In genomic region chr1:189917126-189917500, GRCm38 (mm10) we compare ENCODE assay signal across 23 mouse cellular contexts. TPM values are rescaled to one million over a fixed set of nuclear protein-coding genes. Genes with fewer than 3 reads are reported as not detected.
A peak's percentile ranks its signal among the peaks of the same experiment; 100 is the strongest.
DNase-seq lines count a peak whose midpoint lies in the region; ATAC-seq and TF ChIP-seq lines count a peak whose summit lies in the region.
"Had no signal": no experiment of that assay in that cellular context is flagged by ENCODE, and none has a peak within 500 bp of the region (broad histone marks: within the 10 kb centered on the region; RNA-seq: fewer than 3 reads in every experiment).

No protein-coding gene starts in this region.

- 40% methylated on average over 4 of the region's 4 CpGs for WGBS in heart, embryonic 12.5 days
- 52% methylated on average over 4 of the region's 4 CpGs for whole genome bisulfite sequencing in hindbrain, embryonic 10.5 days
- WGBS in hindbrain, embryonic 14.5 days: 46% methylated on average over 4 of the region's 4 CpGs
- WGBS in olfactory bulb, adult 2 months: 63% methylated on average over 4 of the region's 4 CpGs
- WGBS in neural tube, embryonic 15.5 days: 41% methylated on average over 4 of the region's 4 CpGs

- no peak overlapping the region for H3K4me3 ChIP-seq in heart, embryonic 12.5 days
- no peak overlapping the region for H3K4me3 ChIP-seq in hindbrain, embryonic 10.5 days
- H3K4me3 ChIP-seq in hindbrain, embryonic 14.5 days (replicated peaks; ENCODE audit: low read length): no peak overlapping the region
- no peak overlapping the region for H3K4me3 ChIP-seq in olfactory bulb, adult 2 months (ENCODE audit: insufficient read depth, low read depth, low read length)
- no peak overlapping the region for H3K4me3 ChIP-seq in neural tube, embryonic 15.5 days (replicated peaks)
- H3K4me3 ChIP-seq: embryonic facial prominence, embryonic 12.5 days; hindbrain, embryonic 13.5 days; liver, embryonic 15.5 days; lung, embryonic 15.5 days; myocyte; stomach, embryonic 15.5 days had no signal

- no peak overlapping the region for H3K9ac ChIP-seq in heart, embryonic 12.5 days
- H3K9ac ChIP-seq in hindbrain, embryonic 14.5 days: no peak overlapping the region
- no peak overlapping the region for H3K9ac ChIP-seq in neural tube, embryonic 15.5 days (replicated peaks)
- H3K9ac ChIP-seq: embryonic facial prominence, embryonic 12.5 days; hindbrain, embryonic 13.5 days; liver, embryonic 15.5 days; lung, embryonic 15.5 days; stomach, embryonic 15.5 days had no signal

- DNase-seq in heart, adult 18-20 months: no peak
- DNase-seq in hindbrain, embryonic 10.5 days (ENCODE audit: low spot score): no peak
- DNase-seq in hindbrain, embryonic 14.5 days (ENCODE audit: low spot score): no peak
- peak; percentile 59 for DNase-seq in ES-CJ7 (ENCODE audit: low read depth, low spot score)
- DNase-seq: adrenal gland, adult 8-10 months; cerebellum, adult 11-12 months; cerebellum, postnatal 10 days; kidney, adult 18-20 months; kidney, postnatal 4 days; thymus, postnatal 25 days had no signal

- H3K9me3 ChIP-seq in heart, embryonic 12.5 days (replicated peaks): no peaks in the 10 kb centered on the region
- no peaks in the 10 kb centered on the region for H3K9me3 ChIP-seq in hindbrain, embryonic 10.5 days
- H3K9me3 ChIP-seq in hindbrain, embryonic 14.5 days (ENCODE audit: control insufficient read depth, low read length): no peaks in the 10 kb centered on the region
- no peaks in the 10 kb centered on the region for H3K9me3 ChIP-seq in neural tube, embryonic 15.5 days (replicated peaks)
- H3K9me3 ChIP-seq: embryonic facial prominence, embryonic 12.5 days; hindbrain, embryonic 13.5 days; liver, embryonic 15.5 days; lung, embryonic 15.5 days; stomach, embryonic 15.5 days had no signal

- peak overlapping the region; percentile 56; the same call in 1 of the 2 replicates for H3K27ac ChIP-seq in heart, embryonic 12.5 days (ENCODE audit: poor library complexity, severe bottlenecking)
- H3K27ac ChIP-seq in hindbrain, embryonic 10.5 days: peak overlapping the region; percentile 77
- H3K27ac ChIP-seq in hindbrain, embryonic 14.5 days: no peak overlapping the region
- H3K27ac ChIP-seq in olfactory bulb, adult 2 months (ENCODE audit: insufficient read depth, low read depth, low read length): 0 out of 2 replicates have a peak overlapping the region, but pooled peaks have one; percentile 2
- H3K27ac ChIP-seq in neural tube, embryonic 15.5 days (replicated peaks): no peak overlapping the region
- H3K27ac ChIP-seq: embryonic facial prominence, embryonic 12.5 days; hindbrain, embryonic 13.5 days; liver, embryonic 15.5 days; lung, embryonic 15.5 days; stomach, embryonic 15.5 days had no signal

- H3K4me1 ChIP-seq in heart, embryonic 12.5 days (replicated peaks): peaks cover 74% of the 10 kb centered on the region
- H3K4me1 ChIP-seq in hindbrain, embryonic 10.5 days (replicated peaks): peaks cover 69% of the 10 kb centered on the region
- H3K4me1 ChIP-seq in hindbrain, embryonic 14.5 days (replicated peaks; ENCODE audit: control insufficient read depth, insufficient read depth, low read length): peaks cover 13% of the 10 kb centered on the region; the same call in 1 of the 2 replicates
- H3K4me1 ChIP-seq in olfactory bulb, adult 2 months (ENCODE audit: control insufficient read depth, insufficient read depth, low read length): peaks cover 32% of the 10 kb centered on the region
- H3K4me1 ChIP-seq in neural tube, embryonic 15.5 days: peaks cover 26% of the 10 kb centered on the region

- TF ChIP-seq POLR2A in olfactory bulb, adult 2 months (IDR thresholded peaks at IDR 0.05; ENCODE audit: insufficient read depth, low read depth, low read length): no peak

- no peaks in the 10 kb centered on the region for H3K27me3 ChIP-seq in heart, embryonic 12.5 days (replicated peaks)
- peaks cover 17% of the 10 kb centered on the region; the same call in 1 of the 2 replicates for H3K27me3 ChIP-seq in hindbrain, embryonic 10.5 days (ENCODE audit: insufficient read depth, poor library complexity, severe bottlenecking)
- H3K27me3 ChIP-seq in hindbrain, embryonic 14.5 days (ENCODE audit: control insufficient read depth, insufficient read depth, low read length): no peaks in the 10 kb centered on the region
- no peaks in the 10 kb centered on the region for H3K27me3 ChIP-seq in neural tube, embryonic 15.5 days (replicated peaks)
- H3K27me3 ChIP-seq: embryonic facial prominence, embryonic 12.5 days; hindbrain, embryonic 13.5 days; liver, embryonic 15.5 days; lung, embryonic 15.5 days; Patski; stomach, embryonic 15.5 days had no signal

- H3K36me3 ChIP-seq in heart, embryonic 12.5 days: peaks cover 10% of the 10 kb centered on the region
- peaks cover 12% of the 10 kb centered on the region for H3K36me3 ChIP-seq in hindbrain, embryonic 10.5 days
- no peaks in the 10 kb centered on the region; the same call in 1 of the 2 replicates for H3K36me3 ChIP-seq in hindbrain, embryonic 14.5 days (replicated peaks; ENCODE audit: control insufficient read depth, insufficient read depth)
- no peaks in the 10 kb centered on the region; the same call in 1 of the 2 replicates for H3K36me3 ChIP-seq in neural tube, embryonic 15.5 days
- H3K36me3 ChIP-seq: G1E; lung, embryonic 15.5 days; stomach, embryonic 15.5 days had no signal

- no peak for ATAC-seq in heart, embryonic 12.5 days (ENCODE audit: insufficient number of reproducible peaks, low FRiP score)
- no peak for ATAC-seq in hindbrain, embryonic 14.5 days (ENCODE audit: low FRiP score)
- ATAC-seq in neural tube, embryonic 15.5 days (ENCODE audit: low FRiP score): no peak
- ATAC-seq: inflammation-experienced regulatory T-cells, adult 6 months; midbrain, embryonic 16.5 days; Patski had no signal

- TF ChIP-seq CTCF in olfactory bulb, adult 2 months (IDR thresholded peaks at IDR 0.05; ENCODE audit: insufficient read depth, low read depth, low read length): no peak

- no peak overlapping the region for H3K4me2 ChIP-seq in heart, embryonic 12.5 days
- no peak overlapping the region for H3K4me2 ChIP-seq in hindbrain, embryonic 14.5 days (replicated peaks)
- H3K4me2 ChIP-seq in neural tube, embryonic 15.5 days: no peak overlapping the region
- H3K4me2 ChIP-seq: embryonic facial prominence, embryonic 12.5 days; hindbrain, embryonic 13.5 days; liver, embryonic 15.5 days; lung, embryonic 15.5 days; stomach, embryonic 15.5 days had no signal

RNA-seq across cellular contexts. Expression of gene Smyd2, which starts 5.0 kb away (rescaled TPM):
- 172 and 177 TPM in 2 replicates for polyA plus RNA-seq in heart, embryonic 12.5 days (2016; fragmentation: Nextera tagmentation; extraction: Ambion mirVana)
- total RNA-seq in heart, adult 18-20 months (2021): 100 to 1,000 TPM in 1 of 2 experiments, 10 to 100 TPM in 1; 92.9 to 112 TPM
- 59.7 and 66.7 TPM in 2 replicates for polyA plus RNA-seq in hindbrain, embryonic 10.5 days (2016; fragmentation: Nextera tagmentation; extraction: Ambion mirVana)
- 73.9 and 84.4 TPM in 2 replicates for polyA plus RNA-seq in hindbrain, embryonic 14.5 days (2014; fragmentation: Nextera tagmentation; extraction: Ambion mirVana)
- polyA plus RNA-seq in olfactory bulb, adult 2 months (2012; ENCODE audit: insufficient read depth, insufficient read length, low replicate concordance, missing spikeins): not detected in 2 replicates
- 92.6 and 94.7 TPM in 2 replicates for polyA plus RNA-seq in neural tube, embryonic 15.5 days (2015; fragmentation: Nextera tagmentation; extraction: Ambion mirVana)
- total RNA-seq: G1E had no signal
- polyA plus RNA-seq: G1E had no signal

Comparison
In these comparisons a context has a peak if more than half of its experiments do, and no peak if none do; other contexts are left out.
1. H3K27ac ChIP-seq: peak in heart, embryonic 12.5 days (single experiment), hindbrain, embryonic 10.5 days (single experiment) and olfactory bulb, adult 2 months (single experiment); none in hindbrain, embryonic 14.5 days (single experiment) and neural tube, embryonic 15.5 days (single experiment).